Mouse (Mus musculus): ENCODE results near the gene Gm28171. TPM values are rescaled to one million over a fixed set of nuclear protein-coding genes. Genes with fewer than 3 reads are reported as not detected.

Gm28171 gene
- total RNA-seq (2023) = not detected

DNA sequence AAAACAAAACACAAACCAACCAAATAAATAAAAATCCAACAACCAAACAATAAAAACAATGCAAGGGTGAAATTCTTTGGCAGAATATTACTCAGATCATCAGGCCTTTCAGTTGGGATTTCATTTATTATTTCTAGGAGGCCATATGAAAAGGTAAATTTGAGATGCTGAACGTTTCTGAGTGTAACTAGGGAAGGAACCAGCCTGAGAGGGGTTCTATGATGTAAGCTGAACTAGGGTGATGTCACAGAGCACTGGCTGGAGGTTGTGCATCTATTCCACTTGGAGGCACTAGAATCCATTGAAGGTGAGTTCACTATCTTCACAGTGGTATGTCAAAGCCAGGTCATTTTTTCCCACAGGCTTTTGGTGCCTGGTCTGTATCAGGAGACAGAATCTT is at the start of gene Gm28171:
Gene Gm28171, plus strand, starts transcription at position 301 of the 400 bp plus-strand sequence.

Other genes with a start within 250 kb of the Gm28171 start
- gene Gm21854, start 136.4 kb upstream of the Gm28171 start, total RNA-seq (2023) = not detected
- not detected for gene Gm20914, start 67.4 kb upstream of the Gm28171 start, total RNA-seq (2023)
- not detected for gene Gm21778, start 149.1 kb downstream of the Gm28171 start, total RNA-seq (2023)

All from CD4-positive naive resting alpha-beta T cell, adult 57 days (primary cell).